17 mouse cellular contexts compared by ENCODE assay signal in genomic region chr5:105722807-105723206, GRCm38 (mm10). TPM values are rescaled to one million over a fixed set of nuclear protein-coding genes. Genes with fewer than 3 reads are reported as not detected.
DNase-seq lines count a peak whose midpoint lies in the region; TF ChIP-seq lines count a peak whose summit lies in the region.
"Had no signal": no experiment of that assay in that cellular context is flagged by ENCODE, and none has a peak within 500 bp of the region (broad histone marks: within the 10 kb centered on the region; RNA-seq: fewer than 3 reads in every experiment).

No protein-coding gene starts in this region.

- H3K4me1 ChIP-seq in E14TG2a.4 (replicated peaks; ENCODE audit: low read depth, low read length) = no peaks in the 10 kb centered on the region

- peak overlapping the region; percentile 26; the same call in 1 of the 2 replicates for H3K4me3 ChIP-seq in E14TG2a.4 (replicated peaks; ENCODE audit: low read length)
- H3K4me3 ChIP-seq: forebrain, embryonic 12.5 days; hindbrain, embryonic 13.5 days; midbrain, embryonic 15.5 days; myocyte had no signal

- DNase-seq in adrenal gland, adult 2 months = peak; percentile 69
- no peak for DNase-seq in adrenal gland, postnatal 4 days (ENCODE audit: low spot score in 2 of 2)
- peak; percentile 40 for DNase-seq in gastrocnemius, postnatal 10 days
- DNase-seq in gastrocnemius, adult 18-20 months (ENCODE audit: low spot score) = no peak
- peak; percentile 60 to 68 for DNase-seq in cerebellum, postnatal 10 days
- DNase-seq in B cell, adult 2 months = no peak
- DNase-seq in frontal cortex, postnatal 10 days (ENCODE audit: low spot score in 2 of 2) = no peak
- DNase-seq: heart, postnatal 10 days; liver; lung, adult 18-20 months had no signal

- H3K9me3 ChIP-seq in E14TG2a.4 (ENCODE audit: low read length) = peaks cover 63% of the 10 kb centered on the region
- H3K9me3 ChIP-seq: forebrain, embryonic 12.5 days; hindbrain, embryonic 13.5 days; megakaryocyte, embryonic 14.5 days; midbrain, embryonic 15.5 days had no signal

- peaks cover 62% of the 10 kb centered on the region for H3K36me3 ChIP-seq in E14TG2a.4 (ENCODE audit: insufficient read depth, low read length)
- H3K36me3 ChIP-seq: G1E; midbrain, embryonic 15.5 days had no signal

- no peak for TF ChIP-seq CTCF in E14TG2a.4 (conservative IDR thresholded peaks at IDR 0.05; ENCODE audit: low read length)

- no peaks in the 10 kb centered on the region for H3K27me3 ChIP-seq in E14TG2a.4 (ENCODE audit: insufficient read depth, low read length)
- H3K27me3 ChIP-seq: forebrain, embryonic 12.5 days; hindbrain, embryonic 13.5 days; megakaryocyte, embryonic 14.5 days; midbrain, embryonic 15.5 days had no signal

RNA-seq across cellular contexts. Expression of gene Lrrc8d, which starts 23.0 kb away (rescaled TPM):
- total RNA-seq in adrenal gland, adult 2 months (2021) = 100 to 1,000 TPM; 105 to 127 TPM
- 20.4 and 31.8 TPM in 2 replicates for polyA plus RNA-seq in adrenal gland, adult 2 months (2012; rRNA removed)
- total RNA-seq in adrenal gland, postnatal 4 days (2021) = 10 to 100 TPM; 83.9 to 89.6 TPM
- total RNA-seq in gastrocnemius, postnatal 10 days (2021) = 10 to 100 TPM; 10.8 to 11.1 TPM
- total RNA-seq in gastrocnemius, adult 18-20 months (2021) = 1 to 10 TPM; 3.3 to 5.0 TPM
- polyA plus RNA-seq: G1E had no signal

Comparison
In these comparisons a context has a peak if more than half of its experiments do, and no peak if none do; other contexts are left out.
1. DNase-seq: peak in adrenal gland, adult 2 months (single experiment), gastrocnemius, postnatal 10 days (single experiment) and cerebellum, postnatal 10 days (2 of 2); none in adrenal gland, postnatal 4 days (0 of 2), gastrocnemius, adult 18-20 months (single experiment), B cell, adult 2 months (0 of 2) and frontal cortex, postnatal 10 days (0 of 2).
2. RNA of gene Lrrc8d, which starts 23.0 kb away (total RNA-seq): 105 to 127 TPM in adrenal gland, adult 2 months and 83.9 to 89.6 TPM in adrenal gland, postnatal 4 days; 10.8 to 11.1 TPM in gastrocnemius, postnatal 10 days and 3.3 to 5.0 TPM in gastrocnemius, adult 18-20 months; every median in the first group is over 4 times any median in the second.